Mouse (Mus musculus) thymus, postnatal 14 days (tissue): Measurements from ENCODE around the gene A3galt2.
A peak's percentile ranks its signal among the peaks of the same experiment; 100 is the strongest.

Experiments used
- DNase-seq: peaks from one replicate; pipeline ENCODE4 v3.0.0; 2021

A3galt2 gene

DNA sequence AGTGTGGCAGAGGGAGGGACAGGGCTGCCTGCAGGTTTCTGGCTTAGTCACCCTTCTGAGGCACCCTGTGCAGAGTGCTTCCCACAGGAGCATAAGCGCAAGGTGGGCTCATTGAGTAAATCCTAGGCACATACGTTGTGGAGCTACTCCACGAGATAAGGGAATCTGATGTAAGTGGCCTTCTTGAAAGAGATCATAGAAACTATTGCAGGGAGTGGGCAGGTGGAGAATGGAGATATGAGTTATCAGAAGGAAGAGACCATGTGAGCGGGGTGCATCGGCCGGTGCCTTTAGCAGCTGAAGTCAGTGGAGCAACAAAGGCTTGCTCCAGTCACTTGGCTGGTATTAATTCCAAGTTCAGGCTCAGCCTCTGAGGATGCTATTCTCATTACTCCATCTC lies 4.9 kb downstream of the A3galt2 start:
- DNase-seq = no peak

DNA sequence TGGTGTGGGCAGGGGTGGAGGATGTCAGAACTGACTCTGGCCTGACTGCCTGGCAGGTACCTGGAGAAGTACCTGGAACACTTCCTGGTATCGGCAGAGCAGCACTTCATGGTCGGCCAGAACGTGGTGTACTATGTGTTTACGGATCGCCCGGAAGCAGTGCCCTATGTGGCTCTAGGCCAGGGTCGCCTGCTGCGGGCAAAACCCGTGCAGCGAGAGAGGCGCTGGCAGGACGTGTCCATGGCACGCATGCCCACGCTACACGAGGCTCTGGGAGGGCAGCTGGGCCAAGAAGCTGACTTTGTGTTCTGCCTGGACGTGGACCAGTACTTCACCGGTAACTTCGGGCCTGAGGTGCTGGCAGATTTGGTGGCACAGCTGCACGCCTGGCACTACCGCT lies 11.8 kb downstream of the A3galt2 start:
- no peak for DNase-seq

DNA sequence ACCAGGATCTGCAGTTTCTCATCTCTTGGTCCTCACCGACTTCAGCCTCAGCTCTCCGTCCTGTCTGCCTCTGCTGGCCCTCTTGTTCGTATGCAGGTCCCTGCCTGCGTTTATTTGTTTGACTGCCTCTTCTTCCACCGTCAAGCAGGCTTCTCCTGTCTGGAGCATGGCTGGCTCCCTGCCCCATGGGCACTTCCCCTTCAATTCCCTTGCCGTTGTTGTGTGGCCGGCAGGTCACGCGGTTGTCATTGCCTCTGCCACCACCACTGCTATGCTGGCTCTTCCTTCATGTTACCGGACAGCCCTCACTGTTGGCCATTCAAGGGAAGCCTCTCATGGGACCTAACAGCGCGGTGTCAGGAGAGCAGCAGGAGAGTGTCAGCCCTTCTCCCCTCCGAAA lies 13.0 kb downstream of the A3galt2 start:
- no peak for DNase-seq

DNA sequence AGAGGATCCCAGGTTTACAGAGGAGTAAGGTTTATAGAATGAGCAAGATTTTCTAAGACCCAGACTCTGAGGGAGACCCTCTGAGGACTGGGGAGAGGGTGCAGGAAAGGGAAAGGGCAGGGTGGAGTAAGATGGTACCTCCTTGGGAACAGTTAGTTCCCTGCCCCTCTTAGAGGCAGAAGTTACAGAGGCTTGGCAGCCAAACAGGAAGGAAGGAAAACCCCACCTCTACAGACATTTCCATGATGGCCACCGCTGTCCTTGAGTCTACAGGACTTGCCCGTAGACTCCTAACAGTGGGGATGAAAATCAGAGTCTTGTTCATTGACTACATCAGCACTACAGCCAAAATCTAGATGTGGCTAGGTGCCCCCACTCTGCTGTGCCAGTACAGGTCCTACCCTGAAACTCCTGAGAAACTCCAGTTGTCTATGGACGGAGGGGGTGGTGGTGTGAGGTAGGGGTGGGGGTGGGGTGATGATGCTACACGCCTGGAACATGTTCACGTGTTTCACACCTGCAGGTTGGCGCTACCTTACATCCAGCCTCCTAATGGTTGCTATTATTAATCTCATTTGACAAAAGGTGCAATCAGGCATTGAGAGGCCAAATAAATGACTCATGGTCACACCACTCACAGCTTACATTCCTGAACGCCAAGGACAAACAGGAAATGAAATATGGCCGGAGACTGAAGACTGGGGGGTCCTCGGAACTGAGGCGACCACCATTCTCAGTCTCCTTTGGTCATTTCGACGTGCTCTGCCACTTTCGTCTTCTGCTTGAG lies 14.6 kb downstream of the A3galt2 start:
- no peak for DNase-seq

DNA sequence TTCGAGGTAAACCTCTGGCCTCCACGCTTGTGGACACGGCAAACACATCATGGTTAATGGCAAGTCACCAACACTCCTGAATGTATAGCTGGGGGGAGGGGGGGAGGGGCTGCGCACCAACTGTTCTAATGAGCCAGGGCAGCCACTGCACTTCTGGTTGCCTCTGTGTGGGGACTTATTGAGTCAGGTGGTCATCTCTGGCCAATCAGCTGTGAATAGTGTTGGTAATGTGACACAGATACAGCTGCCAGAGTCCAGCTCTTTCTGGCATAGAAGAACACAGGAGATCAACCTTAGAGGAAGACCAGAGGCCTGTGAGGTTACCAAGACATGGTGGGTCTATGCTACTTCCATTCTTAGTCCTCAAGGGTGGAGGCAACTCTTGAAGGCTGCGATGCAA lies 15.5 kb downstream of the A3galt2 start:
- DNase-seq = no peak

DNA sequence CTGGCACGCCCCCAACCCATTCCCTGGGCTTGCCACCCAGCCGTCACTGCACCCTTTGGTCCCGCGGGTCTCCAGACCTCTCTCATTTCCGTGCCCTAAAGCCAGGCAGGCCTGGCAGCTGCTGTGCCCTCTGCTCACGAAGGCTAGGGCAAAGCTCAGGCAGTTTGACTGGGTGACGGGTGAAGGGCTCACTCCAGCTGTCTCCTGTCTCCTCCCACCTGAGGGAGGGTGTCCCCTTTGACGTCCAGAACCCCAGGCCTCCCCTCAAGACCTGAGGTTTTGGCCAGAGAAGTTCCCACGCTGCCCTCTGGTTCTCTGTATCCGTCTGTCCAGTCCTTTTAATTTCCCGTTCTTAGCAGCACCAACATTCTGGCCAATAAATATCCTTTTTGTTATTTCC lies 18.7 kb downstream of the A3galt2 start:
- DNase-seq = no peak

DNA sequence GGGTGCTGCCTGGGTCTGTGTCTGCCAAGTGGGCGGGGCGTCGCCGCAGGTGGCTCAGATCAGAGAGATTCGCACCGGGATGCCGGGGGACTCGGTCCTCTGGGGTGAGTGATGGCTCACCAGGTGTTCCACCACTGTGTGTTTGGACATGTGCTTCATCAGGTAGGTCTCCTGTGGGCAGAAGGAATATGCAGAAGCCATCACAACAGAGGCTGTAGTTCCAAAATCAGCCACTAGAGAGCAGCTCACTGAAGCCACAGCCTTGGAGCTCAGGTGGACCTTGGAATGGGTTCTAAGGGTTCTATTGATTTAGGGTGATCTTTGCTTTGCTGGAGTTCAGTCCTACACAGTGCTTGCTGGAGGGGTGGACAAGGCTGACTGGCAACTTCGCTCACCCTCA lies 19.3 kb downstream of the A3galt2 start:
- DNase-seq = peak; percentile 63

DNA sequence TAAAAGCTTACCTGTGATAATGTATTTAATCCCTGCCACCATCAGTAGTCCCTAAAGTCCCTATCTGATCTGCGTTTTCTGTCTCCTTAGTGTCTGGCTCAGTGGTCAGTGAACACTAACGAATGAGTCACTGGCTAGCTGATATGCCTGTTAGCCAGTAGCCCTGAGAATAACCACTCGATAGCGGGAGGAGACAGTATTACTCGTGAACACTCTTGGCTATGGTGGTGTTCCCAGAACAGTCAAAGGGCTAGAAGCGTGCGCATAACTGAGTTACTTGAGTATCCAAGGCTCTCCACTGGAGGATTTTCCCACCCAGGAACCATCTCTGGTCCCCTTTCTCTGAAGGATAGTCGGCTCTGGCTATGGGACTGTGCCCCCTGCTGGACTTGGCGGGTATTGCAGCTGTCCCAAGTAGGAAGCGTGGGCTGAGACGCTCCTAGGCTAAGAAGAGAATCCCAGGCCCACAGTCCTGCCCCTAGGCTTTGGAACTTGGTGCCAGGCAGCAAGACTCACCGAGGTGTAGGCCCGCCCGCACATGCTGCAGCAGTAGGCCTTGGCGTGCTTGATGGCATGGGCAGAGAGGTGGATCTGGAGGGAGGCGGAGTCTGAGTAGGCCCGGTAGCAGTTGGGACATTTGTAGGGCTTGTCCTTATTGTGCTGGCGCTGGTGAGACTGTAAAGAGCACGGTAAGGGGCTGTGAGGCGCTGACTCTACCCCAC lies 21.6 kb downstream of the A3galt2 start:
- DNase-seq = peak; percentile 76

DNA sequence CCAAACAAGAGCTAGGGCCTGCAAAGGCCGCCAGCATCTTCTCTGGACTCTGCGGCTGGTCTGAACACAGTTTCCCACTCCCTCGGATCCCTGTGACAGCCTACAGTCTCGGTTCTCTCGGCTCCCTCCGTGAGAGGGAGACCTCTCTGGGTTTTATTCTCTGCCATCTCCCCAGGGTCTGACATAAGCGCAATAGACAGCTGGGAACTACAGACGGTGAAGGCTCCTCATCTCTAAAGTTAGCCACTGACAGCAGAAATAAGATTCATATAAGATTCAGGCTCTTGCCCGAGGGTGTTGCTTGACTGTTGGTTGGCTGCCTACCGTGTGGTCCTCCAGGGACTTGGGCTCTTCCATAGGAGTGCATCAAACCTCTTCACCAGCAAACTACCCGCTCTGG lies 22.4 kb downstream of the A3galt2 start:
- DNase-seq = no peak

DNA sequence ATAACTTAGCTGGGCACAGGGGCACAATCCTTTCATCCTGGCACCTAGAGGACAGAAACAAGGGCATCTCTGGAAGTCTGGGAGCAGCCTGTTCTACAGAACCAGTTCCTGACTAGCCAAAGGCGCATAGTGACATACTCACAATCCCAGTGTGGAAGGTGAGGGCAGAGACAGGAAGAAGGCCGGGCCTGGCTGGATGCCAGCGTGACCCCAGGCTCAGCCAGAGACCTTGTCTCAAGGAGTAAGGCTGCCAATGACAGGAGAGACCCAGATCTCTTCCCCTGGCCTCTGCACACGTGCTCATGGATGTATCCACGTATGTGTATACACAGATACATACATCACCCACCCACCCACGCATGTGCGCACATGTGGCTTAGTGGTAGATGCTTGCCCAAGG lies 26.9 kb downstream of the A3galt2 start:
- DNase-seq = no peak

DNA sequence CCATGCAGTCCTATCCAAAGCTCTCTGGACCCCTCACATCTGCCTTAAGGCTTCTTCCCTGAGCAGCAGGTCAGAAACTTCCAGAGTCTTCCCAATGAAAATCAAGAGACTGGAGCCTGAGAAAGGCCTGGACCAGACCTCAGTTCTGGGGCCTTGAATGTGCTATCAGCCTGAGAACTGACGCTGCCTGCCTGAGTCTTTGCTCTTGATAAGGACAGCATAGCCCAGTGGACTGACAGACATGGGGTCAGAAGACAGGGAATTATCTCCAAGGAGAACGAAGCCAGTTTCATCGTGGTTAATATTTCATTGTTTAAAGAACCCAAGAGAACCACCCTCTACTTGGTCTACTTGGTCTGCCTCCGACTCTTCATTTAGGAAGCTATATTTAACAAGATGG lies 27.5 kb downstream of the A3galt2 start:
- no peak for DNase-seq

DNA sequence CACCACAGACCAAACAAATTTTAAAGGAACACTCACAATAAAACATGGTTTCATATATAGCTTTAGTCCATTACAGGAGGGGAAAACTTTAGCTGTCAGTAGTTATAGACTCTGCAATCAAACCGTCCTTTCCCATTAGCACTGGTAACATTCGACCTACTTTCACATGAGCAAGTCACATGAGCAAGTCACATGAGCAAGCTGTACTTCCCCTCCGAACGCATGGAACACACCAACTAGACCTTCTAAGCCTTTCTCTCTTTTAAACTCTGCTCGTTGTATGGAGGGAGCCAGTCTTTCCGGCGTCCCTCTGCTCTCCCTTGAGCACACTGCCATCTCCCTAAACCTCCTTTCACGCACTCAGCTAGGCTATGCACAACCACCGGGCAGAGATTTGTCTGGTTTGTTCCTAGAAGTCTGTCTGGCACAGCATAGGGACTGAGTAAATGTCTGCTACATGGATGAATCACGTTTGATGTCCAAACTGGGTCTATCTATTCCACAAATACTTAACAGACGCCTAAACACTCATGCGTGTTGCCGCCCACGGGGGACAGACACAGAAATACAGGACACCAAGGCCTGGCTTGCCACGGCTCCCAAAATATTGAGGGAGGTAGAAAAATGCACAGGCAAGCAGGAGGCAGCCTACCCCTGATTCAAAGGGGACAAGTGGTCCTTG lies 29.9 kb downstream of the A3galt2 start:
- no peak for DNase-seq

DNA sequence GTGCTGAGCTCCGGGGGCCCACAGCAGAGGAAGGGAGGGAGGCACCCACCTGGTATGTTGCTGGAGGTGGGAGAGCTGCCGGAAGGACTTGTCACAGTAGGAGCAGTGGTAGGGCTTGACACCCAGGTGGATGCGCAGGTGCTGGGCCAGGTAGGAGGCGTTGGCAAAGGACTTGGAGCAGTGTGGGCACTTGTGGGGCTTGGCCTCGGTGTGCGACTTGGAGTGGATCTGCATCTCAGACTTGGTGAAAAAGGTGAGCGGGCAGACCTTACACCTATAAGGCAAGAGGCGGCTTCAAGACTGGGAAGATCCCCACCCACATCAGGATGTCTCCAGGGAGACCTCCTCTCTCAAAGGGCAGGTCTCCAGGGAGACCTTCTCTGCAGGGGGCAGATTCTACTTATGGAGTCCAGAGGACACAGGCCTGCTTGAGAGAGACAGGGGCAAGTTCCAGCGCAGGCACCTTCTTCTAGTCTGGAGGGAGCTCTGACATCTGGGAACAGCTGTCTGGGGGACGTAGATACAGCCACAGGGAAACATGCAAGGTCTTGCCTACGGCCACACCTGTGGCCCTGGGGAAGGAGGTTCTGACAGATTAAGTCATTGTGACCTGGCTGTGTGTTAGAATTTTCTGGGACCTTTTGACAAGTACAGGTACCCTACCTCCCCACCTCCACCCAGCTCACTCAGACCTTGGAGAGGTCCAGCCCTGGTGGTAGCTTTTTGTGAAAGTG lies 30.9 kb downstream of the A3galt2 start:
- DNase-seq = no peak

DNA sequence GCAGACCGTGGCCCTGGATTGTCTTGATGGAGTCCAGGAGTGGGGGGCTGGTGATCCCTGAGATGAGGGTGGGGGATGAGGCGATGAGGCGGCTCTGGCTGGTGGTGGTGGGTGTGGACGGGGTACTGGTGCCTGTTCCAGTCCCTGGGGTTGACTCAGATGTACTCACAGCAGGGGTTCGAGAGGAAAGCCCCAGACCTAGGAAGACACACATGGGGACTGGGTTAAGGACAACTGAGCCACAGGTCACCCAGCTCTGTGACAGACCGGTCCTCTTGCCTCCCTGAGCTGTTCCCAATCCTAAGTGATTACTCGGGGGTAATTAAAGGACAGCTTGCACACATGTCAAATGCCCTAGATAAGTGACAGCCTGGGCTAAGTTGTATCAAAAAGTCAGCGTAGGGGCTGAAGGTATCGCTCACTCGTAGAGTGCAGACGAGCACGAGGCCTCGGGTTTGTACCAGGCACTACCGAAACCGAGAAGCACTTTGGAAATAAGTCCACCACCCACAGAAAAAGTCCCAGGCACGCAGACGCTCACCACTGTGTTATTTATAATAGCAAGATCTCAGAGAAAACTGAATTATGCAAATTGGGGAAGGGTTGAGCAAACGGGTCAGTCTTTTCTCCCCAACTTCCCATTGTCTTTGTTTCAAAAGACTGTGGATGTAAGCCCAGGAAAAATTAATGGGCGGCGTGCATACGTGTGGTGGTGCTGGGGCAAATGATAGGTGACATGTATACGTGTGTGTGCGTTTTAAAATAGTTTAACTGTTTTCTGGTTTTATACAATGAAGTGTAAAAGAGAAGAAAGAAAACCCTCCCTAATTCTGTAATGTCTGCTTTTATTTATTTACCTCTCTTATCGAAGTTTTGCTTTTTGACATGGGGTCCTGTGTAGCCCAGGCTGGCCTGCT lies 32.1 kb downstream of the A3galt2 start:
- DNase-seq = no peak

DNA sequence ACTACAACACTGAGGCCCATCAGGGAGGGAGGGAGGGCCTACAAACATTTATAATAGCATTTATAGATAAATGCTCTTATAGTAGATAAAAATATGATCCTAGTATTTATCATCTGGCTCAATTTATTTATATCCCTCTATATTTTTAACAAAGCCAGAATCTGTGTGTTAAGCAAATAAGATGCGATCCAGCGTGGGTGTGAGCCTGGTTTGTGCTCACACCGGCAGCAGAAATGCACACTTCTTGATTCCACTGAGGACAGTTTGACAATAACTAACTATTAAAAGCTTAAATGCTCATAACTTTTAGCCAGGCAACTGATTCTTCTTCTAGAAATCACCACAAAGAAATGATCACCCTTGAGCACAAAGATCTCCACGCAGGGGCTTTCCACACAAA lies 32.9 kb downstream of the A3galt2 start:
- DNase-seq = no peak

DNA sequence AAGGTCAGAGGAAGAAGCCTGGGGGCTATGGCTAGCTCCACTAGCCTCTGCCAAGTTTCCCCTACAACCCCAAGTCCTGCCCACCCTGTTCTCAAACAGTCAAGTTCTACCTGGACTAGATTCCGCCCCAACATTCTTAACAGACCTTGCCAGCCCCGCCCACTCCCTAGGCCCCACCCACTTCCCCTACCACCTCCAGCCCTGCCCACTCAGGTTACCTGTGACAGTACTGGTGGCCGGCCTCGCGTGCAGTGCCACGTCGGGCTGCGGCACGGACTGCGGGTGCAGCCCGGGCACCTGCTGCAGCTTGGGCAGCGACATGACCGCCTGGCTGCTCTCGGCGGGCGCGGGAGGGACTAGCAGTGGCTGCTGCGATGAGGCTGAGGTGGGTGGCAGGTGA lies 34.5 kb downstream of the A3galt2 start:
- DNase-seq = no peak

DNA sequence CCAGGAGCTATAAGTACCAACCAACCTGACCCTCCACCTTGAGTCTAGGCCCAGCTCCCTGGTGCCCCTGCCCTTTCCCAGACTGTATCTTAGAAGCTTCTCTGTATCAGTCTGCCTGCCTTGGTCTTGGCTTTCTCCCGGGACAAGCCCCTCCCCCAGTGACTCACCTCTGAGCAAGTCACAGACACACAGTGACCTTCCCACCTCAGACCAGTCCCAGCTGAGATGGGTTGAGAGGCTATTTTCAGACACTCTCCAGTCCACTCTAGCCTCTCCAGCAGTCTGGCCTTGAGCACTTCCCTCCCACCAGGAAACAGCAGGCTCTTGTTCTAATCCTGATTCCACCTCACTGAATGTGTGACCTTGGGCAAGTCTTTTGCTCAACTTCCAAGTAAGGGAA lies 38.5 kb downstream of the A3galt2 start:
- no peak for DNase-seq

DNA sequence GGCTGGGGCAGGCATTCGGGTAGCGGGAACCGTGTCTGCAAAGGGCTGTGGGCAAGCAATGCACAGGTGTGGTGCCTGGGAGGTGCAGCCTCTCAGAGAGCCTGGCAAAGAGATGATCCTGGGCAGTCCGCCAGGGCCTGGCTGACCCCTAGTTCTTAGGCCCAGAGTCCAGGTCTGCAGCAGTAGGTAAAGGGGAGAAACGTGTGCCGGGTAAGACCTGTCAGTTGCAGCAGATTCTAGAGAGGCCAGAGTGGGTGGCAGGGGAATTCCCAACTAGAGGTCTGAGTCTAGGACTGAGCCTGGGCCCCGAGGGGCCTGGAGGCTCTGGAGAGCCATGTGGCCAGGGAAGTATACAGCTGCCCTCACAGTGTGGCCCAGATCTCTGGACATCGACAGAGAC lies 39.0 kb downstream of the A3galt2 start:
- DNase-seq = no peak

DNA sequence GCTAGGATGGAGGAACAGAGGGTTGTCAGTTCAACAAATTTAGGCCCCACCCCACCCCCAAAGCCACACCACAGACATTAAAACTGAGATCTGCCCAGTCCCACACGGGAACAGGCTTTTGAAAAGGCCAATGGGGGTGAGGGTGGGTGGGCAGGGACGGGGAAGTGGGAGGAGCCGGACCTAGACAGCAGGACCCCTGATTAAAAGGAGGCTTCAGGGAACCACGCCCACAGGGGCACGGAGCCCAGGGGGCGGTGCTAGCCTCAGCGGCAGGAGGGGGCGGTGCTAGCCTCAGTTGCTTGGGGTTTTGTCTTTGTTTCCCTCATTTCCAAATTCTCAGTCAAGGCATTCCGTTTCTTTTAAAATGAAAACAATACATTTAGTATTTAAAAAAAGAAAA lies 40.4 kb downstream of the A3galt2 start:
- peak; percentile 53 for DNase-seq

DNA sequence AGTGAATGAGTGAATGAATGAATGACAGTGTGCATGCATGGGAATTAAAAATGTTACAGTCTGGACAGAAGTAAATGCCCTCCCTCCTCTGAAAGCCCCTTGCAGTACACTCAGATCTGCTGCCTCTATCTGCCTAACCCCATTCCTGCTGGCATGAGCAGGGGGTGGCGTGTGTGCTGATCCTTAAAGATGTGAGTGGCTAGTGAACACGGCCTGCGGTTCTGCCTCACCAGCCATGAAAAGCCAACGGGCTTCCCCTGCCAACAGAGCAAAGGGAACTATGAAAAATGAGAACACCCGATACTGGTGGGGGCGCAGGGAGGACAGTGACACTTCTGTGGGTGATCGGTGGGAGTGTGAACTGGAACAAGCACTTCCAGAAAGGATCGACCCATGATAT lies 41.6 kb downstream of the A3galt2 start:
- no peak for DNase-seq

DNA sequence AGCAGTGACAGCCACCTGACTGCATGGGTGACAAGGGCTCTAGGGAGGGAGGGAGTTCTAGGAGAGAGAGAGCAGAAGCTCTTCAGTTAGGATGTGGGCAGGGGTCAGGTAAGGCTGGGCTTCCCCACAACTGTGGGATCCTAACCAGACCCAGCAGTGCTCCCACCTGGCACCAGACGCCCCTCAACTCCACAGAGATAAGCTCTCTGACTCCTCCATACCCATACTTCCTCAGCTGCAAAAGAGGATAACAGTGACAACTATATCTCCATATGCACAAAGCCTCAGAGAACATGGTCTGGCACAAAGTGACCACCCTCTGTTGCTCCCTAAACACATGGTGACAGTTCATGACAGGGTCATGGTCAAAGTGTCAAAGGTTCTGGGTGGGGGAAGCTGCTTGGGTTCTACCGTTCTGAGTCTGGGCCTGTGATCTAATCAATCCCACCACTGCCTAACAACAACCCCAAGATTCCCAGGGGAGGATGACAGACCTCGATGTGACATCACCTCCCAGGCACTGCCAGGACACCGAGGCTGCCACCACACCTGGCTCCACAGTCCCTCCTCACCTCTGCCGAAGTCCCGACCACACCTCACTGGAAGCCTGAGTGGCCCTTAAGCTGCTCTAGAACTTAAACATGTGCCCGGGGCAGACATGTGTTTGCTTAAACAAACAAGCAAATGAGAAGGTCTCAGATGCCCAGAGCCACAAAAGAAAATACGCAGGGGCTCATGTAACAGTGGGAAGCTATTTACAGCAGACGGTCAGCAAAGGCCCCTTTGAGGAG lies 46.7 kb downstream of the A3galt2 start:
- DNase-seq = no peak
